Mouse (Mus musculus): ENCODE results near the gene Dio3.

Gene Dio3

DNA sequence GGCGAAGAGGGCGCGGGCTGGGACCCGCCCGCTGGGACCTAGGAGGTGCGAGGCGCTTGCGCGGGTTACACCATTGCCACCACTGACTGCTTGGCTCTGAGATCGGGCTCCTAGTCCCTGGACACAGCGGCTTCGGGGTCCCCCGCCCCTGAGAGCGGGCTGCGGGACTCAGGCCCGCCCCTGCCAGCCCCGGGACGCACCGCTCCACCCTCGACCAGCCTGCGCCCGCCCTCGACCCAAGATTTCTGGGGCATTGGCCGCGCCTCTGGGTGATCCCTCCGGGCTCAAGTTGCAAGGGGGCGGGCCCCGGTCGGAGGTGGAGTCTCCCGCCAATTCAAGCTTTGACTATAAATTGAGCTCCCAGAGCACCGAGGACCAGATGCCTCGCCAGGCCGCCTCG, at the start of gene Dio3:
Dio3 (plus strand) TSS at position 216 of the 400 bp plus-strand sequence.
- in situ Hi-C loops (cut with MboI; ENCODE audit: low pct_unique_long_range_greater_than_20kb in 1 of 2, low sequenced_read_pairs in 2 of 2, unreplicated experiment in 1 of 2): no loop called here

DNA sequence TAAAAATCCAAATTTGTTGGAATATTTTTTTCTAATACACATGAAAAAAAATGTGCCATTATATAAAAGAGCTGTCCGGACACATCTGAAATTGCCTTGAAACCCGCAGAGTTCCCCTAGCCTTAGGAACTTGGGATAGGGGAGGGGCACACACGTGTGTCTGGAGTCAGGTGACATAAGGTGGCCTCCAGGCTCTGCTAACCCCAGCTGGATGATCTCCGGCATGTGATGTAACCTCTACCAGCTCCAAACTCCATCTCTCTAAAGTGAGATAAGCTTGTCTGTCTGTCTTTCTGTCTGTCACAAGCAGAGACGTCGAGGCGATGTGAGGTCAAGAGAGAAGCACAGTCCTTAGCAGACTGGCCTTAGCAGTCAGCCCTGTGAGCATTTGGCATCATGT, 48.6 kb upstream of the Dio3 start:
- in situ Hi-C loops (cut with MboI; ENCODE audit: low pct_unique_long_range_greater_than_20kb in 1 of 2, low sequenced_read_pairs in 2 of 2, unreplicated experiment in 1 of 2): no loop called here

DNA sequence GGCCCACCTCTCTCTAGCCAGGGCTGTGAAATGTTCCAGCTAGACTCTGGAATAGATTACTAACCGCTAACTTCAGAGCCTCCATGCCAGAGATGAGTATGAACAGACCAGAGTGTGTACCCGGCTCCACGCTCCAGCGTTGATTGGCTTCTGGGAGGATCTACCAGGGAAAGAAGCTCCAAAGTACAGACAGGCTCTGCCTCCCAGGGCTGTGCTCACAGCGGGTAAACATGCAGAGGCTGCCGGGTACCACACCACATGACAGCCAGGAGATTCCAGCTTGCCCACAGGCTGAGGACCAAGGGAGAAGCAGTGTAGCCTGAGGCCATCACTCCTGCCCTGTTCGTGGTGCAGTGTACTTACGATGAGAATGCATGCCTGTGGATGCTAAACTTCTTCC, 48.1 kb upstream of the Dio3 start:
- in situ Hi-C loops (cut with MboI; ENCODE audit: low pct_unique_long_range_greater_than_20kb in 1 of 2, low sequenced_read_pairs in 2 of 2, unreplicated experiment in 1 of 2): no loop called here

DNA sequence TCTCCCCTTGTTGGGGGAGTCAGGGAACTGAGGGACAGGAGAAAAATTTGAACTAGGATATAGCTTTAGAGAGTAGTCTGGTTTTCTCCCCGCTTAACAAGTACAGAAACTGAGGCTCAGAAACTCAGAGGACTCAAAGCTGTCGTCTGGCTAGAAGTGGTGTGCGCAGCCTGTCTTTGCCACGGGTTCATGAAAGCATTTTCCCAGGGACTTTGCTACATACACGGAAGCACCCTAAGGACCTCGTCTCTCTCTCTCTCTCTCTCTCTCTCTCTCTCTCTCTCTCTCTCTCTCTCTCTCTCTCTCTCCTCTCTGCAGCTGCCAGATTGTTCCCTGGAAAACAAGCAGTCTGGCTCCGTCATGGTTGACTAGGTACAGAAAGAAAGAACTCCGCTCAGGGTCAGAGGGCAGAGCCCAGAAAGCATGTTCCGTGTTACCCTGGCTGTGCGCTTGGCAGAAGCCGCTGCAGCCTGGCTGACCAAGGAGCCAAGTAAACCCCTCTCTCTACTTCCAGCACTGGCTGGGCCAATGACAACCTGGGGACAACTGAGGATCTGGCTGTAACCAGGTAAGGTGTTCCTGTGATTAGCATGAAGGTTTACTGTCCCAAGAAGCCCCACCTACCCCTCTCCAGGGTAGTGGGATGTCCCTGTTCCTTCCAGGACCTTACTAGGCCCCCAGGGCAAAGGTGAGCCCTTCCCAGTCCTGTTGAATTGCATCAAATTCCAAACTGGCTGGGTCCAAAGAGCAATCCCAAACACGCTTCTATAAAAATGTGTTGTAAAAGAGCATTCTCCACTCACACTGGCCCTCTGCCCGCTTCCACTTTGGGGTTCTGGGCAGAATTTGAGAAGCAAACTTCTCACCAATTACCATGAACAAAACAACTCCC, 46.9 kb upstream of the Dio3 start:
- in situ Hi-C loops (cut with MboI; ENCODE audit: low pct_unique_long_range_greater_than_20kb in 1 of 2, low sequenced_read_pairs in 2 of 2, unreplicated experiment in 1 of 2): no loop called here

DNA sequence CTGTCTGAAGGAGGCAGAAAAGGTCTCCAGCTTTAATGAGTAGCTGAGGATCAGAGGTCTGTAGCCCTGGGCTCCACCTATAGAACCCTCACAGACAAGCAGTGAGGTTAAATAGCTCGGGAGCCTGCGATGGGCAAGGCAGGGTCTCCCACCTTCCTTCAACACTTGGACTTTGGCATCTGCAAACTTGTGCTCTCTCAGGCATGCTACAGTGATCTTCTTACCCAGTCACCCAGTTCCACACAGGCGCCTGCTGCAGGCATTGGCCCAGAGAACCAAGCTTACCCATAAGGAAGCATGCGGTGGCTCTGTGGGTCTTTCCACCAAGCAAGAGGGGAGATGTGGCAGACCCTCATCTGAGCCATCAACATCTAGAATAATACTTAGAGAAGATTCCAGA, 43.0 kb upstream of the Dio3 start:
- in situ Hi-C loops (cut with MboI; ENCODE audit: low pct_unique_long_range_greater_than_20kb in 1 of 2, low sequenced_read_pairs in 2 of 2, unreplicated experiment in 1 of 2): no loop called here

DNA sequence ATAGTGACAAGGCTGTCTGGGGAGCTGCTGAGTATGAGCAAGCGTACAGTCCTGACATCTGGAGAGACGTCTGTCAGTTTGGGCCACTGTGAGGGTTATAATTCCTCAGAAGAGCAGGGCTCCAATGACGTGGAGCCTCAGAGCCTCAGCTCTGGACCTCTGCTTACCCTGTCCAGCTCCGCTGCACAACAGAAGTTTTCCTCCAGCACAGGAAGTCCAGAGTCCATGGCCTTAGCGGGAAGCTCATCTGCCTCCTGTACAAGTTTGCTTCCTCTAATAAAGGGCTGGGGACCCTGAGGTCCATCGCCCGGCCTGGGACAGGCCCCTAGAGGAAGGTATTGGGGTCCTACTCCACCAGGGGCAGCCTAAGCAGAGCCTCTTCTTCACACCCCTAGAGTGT, 41.8 kb upstream of the Dio3 start:
- in situ Hi-C loops (cut with MboI; ENCODE audit: low pct_unique_long_range_greater_than_20kb in 1 of 2, low sequenced_read_pairs in 2 of 2, unreplicated experiment in 1 of 2): no loop called here

DNA sequence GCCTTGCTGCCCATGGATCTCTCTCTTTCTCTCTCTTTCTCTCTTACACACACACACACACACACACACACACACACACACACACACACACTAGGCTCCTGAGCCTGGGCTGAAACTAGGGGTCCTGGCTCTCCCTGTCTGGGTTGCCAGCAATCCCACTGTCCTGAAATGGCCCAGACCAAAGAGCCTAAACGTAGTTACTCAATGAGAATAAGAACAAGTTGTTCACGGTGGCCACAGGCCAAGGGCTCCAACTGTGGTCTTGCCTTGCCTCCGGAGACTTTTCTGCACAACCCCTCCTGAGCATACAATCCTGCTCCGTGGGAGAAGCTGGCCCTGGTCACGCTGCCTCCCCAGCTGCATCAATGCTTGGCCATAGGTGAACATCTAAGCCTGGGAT, 39.5 kb upstream of the Dio3 start:
- in situ Hi-C loops (cut with MboI; ENCODE audit: low pct_unique_long_range_greater_than_20kb in 1 of 2, low sequenced_read_pairs in 2 of 2, unreplicated experiment in 1 of 2): no loop called here

DNA sequence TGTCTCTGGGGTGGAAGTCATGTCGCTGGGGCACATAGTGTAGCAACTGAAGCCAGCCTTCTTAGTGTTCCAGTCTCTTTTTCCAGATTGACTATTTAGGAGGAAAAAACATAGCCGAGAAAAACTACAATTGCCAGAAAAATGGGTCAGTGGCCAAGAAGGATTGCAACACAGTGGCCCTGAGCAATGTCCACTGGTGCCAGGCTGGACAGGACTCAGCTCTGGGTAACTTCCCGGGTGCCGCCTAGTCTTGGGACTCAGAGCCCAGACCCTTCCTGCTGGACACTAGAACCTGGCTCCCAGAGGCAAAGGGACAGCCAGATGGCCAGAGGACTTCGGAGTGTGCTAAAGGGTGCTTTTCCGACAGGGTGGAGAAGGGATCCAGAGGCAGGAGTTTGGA, 34.3 kb upstream of the Dio3 start:
- in situ Hi-C loops (cut with MboI; ENCODE audit: low pct_unique_long_range_greater_than_20kb in 1 of 2, low sequenced_read_pairs in 2 of 2, unreplicated experiment in 1 of 2): loop anchor here in 1 of 2 experiments (10.0 kb wide), 1 partner anchor 130 kb away; no protein-coding TSS in a partner anchor

DNA sequence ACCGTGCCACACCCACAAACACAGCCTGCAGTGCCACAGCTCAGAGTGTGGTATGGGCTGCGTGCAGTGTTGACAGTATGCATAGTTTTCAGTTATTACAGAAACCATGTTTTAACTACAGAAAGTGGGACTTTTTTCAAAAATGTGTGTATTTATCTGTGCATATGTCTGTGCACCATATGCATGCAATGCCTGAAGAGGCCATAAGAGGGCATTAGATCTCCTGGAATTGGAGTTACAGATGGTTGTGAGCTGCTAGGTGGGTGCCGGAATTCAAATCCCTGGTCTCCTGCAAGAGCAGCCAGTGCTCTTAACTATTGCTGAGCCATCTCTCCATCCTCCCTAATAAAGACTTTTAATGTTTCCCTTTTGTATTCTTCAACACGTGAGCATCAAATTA, 33.4 kb upstream of the Dio3 start:
- in situ Hi-C loops (cut with MboI; ENCODE audit: low pct_unique_long_range_greater_than_20kb in 1 of 2, low sequenced_read_pairs in 2 of 2, unreplicated experiment in 1 of 2): loop anchor here in 1 of 2 experiments (10.0 kb wide), 1 partner anchor 129 kb away; no protein-coding TSS in a partner anchor

DNA sequence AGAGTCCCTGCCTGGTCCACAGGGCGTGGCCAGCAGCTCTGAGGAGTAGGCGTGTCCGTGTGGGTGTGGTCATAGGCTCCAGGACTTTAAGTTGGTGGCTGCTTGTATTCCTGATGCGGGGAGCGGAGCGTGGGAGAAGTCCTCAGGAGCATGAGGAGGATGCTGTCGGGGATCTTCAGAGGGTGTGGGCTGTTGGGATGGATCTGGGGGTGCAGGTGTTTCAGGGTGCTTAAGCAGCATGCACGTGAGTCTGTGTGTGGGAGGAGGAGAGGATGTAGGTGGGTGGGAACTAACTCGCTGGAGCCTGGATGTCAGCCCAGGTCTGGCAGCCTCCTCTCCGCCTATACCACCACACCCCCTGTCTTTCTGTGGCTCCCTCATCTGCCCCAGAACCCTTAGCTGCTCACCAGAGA, 26.7 kb upstream of the Dio3 start:
- in situ Hi-C loops (cut with MboI; ENCODE audit: low pct_unique_long_range_greater_than_20kb in 1 of 2, low sequenced_read_pairs in 2 of 2, unreplicated experiment in 1 of 2): no loop called here

DNA sequence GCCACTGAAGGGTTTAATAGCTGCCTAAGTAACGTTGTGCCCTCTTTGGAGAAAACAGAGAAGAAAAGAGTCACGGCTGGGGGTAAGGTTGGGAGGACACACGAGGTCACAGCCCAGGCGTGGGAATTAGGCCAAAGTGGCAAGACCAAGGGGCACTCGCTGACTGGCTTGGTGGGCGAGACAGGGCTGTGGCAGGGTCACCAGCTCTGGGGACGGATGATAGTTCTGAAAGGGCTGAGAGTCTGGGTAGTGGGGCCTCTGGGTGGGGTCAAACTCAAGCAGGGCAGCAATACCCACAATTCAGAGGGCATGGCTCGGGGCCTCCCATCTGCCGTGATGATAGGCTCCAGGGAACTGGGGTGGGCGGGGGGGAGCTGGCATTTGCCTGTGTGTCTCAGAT, 23.1 kb upstream of the Dio3 start:
- in situ Hi-C loops (cut with MboI; ENCODE audit: low pct_unique_long_range_greater_than_20kb in 1 of 2, low sequenced_read_pairs in 2 of 2, unreplicated experiment in 1 of 2): no loop called here

DNA sequence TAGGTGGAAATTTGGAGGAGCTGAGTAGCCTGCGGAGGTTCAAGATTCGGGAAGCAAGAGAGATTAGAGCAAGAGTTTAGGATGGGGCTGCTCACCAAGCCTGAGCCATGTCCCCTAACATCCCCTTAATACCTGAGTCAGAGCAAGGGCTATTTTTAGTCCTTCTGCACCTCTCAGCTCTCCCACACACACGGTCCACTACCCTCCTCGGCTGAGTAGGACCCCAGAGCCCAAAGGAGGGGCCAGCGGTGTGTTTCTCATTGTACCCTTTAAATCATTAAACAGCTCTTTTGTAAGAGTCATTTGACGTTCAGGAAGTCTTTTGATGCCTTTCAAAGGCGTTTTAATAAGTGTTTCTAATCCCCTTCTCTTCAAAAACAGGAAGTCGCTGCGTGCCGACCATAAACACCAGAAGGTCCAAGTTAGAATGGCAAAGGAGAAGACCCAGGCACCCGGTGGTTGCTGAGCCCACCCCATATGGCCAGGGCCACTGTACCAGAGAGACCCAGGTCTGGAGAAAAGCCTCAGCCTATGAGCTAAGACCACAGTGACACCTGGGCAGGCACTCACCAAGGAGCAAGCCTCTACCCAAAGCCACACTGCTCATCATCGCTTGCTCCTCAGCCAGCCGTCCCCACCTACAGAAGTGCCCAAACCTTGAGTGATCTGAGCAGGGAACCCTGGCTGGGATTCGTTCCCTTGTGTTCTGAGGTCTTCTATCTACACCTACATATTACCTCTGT, 22.2 kb upstream of the Dio3 start:
- in situ Hi-C loops (cut with MboI; ENCODE audit: low pct_unique_long_range_greater_than_20kb in 1 of 2, low sequenced_read_pairs in 2 of 2, unreplicated experiment in 1 of 2): no loop called here

DNA sequence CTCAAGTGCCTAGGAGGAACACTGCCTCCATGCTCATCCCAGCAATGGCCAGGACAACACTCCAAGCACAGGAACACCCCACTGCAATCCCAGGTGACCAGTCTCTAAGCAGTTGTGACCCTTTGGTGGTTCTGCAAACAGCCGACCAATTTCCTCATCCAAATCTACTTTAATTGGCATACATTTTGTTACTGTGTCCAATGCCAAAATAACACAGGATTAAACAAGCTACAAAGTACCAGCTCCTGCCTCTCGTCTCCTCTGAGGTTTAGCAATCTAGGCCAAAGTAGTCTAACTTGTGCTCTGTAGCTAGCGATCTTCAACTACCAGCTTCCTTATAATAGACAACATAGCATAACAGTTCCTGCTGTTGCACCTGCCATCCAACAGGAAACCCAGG, 10.6 kb upstream of the Dio3 start:
- in situ Hi-C loops (cut with MboI; ENCODE audit: low pct_unique_long_range_greater_than_20kb in 1 of 2, low sequenced_read_pairs in 2 of 2, unreplicated experiment in 1 of 2): no loop called here

DNA sequence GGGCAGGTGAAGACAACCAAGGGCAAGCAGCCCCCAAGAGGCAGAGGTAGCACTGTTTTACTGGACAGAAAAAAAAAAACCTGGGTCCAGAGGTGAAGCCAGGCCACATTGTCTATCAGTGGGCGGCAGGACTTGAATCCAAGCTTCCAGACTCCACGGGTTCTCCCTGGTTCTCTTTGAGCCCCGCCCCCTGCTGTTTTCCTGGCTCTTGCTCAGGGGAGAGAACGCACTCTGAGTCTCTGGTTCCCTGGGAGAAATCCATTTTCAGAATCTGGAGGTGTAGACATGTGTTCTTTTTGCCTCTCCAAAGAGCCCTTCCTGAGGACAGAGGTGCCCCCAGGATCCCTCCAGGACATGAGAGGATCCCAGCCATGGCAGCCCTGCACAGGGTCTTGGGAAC, 9.2 kb upstream of the Dio3 start:
- in situ Hi-C loops (cut with MboI; ENCODE audit: low pct_unique_long_range_greater_than_20kb in 1 of 2, low sequenced_read_pairs in 2 of 2, unreplicated experiment in 1 of 2): loop anchor here in 1 of 2 experiments (5.0 kb wide), 1 partner anchor 93 kb away; no protein-coding TSS in a partner anchor

DNA sequence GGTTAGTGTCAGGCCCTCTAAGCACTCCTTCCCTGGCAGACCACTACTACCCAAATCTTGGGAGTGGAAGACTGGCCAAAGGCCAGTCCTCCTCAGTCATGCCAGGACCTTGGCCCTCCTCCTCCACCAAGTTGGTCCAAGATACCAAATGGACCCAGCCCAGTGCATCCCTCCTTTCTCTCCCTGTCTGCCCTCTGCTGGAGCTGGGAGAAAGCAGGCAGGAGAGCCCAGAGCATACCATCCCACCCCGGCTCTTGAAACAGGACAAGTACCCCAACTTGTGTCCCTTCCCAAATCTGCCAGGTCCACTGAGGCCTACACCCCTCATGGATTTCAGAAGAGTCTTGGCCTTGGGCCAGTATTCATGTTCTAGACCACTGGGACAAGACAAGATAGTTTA, 2.8 kb upstream of the Dio3 start:
- in situ Hi-C loops (cut with MboI; ENCODE audit: low pct_unique_long_range_greater_than_20kb in 1 of 2, low sequenced_read_pairs in 2 of 2, unreplicated experiment in 1 of 2): no loop called here

DNA sequence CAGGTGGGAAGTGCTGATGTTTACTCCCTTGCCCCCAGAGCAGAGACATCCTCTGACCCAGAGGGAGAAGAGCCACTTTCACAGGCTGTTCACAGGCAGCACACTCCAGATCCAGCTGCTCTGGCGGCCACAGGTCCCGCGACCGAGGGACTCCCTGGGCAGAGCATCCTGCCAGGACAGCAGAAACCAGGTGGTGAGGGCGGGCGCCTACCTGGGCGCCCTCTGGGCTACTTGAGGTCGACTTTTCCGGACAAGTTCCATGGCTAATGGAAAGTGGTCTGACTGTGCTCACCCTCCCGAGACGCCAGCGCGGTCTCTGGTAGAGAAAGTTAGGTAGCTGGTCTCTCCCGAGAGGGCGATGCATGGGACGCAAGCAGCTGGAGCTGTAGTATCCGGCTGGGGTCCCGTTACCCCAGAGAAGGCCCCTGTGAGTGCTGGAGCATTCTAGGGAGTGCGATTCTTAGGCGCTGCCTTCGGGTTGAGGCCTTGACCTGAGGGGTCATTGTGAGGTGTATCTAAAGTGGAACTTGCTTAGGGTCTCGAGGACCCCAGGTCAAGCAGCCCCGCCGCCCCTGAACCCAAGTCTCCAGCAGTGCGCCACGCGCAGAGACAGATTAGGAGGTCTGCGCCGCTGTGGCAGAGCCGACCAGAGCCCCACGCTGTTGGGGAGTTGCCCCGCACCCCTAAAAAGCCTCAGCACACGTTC, 1.5 kb upstream of the Dio3 start:
- in situ Hi-C loops (cut with MboI; ENCODE audit: low pct_unique_long_range_greater_than_20kb in 1 of 2, low sequenced_read_pairs in 2 of 2, unreplicated experiment in 1 of 2): no loop called here

DNA sequence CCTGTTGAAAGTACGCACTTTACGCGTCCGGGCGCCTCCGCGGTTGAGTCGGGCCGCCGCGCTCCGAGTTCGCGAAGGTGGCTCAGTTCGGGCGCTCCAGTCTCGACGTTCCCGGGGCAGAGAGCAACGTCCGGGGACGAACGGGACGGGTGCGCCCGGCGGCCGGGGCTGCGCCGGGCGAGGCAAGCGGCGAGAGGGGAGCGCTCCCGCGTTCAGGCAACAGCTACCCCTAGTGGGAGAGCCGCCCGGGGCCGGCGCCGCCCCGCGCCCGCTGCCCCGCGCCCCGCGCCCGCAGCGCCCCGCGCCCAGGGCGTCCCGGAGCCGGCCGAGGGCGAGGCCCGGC, 932 bp upstream of the Dio3 start:
- in situ Hi-C loops (cut with MboI; ENCODE audit: low pct_unique_long_range_greater_than_20kb in 1 of 2, low sequenced_read_pairs in 2 of 2, unreplicated experiment in 1 of 2): no loop called here

DNA sequence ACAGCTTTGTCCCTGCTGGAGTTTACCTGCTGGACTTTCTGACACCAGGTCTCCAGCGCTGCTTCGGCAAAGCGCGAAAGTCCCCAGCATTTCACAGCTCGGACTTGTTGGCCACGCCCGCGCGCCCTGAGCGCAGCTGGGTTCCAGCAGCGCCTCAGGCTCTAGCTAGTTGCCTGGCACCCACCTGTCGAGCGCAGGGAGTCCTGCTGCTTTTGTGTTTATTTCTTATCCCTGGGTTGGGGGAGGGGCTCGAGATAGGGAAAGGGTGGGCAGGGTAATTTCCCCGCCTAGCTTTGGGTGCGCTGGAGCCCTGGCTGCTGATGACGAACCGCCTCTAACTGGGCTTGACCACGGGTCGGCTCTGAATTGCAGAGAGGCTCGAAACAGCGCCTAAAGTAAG, 1.5 kb downstream of the Dio3 start:
- in situ Hi-C loops (cut with MboI; ENCODE audit: low pct_unique_long_range_greater_than_20kb in 1 of 2, low sequenced_read_pairs in 2 of 2, unreplicated experiment in 1 of 2): no loop called here

DNA sequence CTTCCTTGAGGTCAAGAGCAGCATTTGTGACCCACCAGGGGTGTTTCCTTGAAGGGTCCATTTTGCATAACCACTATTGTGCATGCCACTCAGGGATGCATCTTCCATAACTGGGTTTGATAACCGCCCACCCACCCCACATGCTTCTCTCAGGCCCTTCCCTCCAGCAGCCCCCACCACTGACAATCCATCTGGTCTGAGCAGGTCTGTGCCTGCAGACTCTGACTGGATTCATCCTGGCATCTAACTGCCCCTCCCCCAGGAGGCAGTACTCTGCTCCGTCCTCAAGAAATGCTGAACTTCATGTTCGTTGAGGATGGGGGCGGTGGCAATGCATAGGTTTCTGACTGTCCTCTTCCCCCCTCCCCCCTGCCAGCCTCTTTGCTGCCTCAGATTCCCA, 4.9 kb downstream of the Dio3 start:
- in situ Hi-C loops (cut with MboI; ENCODE audit: low pct_unique_long_range_greater_than_20kb in 1 of 2, low sequenced_read_pairs in 2 of 2, unreplicated experiment in 1 of 2): no loop called here

Data from mouse embryonic stem cell (cell line).